Mouse (Mus musculus): ENCODE results near the gene Mip. TPM values are rescaled to one million over a fixed set of nuclear protein-coding genes. Genes with fewer than 3 reads are reported as not detected.
"Not testable (repeated sequence)": the region's sequence is repeated elsewhere in the genome, so short reads cannot be mapped to it uniquely, and the experiment has no call there.

Mip gene
- total RNA-seq, 2 experiments from 2014 or later, result not detected

DNA sequence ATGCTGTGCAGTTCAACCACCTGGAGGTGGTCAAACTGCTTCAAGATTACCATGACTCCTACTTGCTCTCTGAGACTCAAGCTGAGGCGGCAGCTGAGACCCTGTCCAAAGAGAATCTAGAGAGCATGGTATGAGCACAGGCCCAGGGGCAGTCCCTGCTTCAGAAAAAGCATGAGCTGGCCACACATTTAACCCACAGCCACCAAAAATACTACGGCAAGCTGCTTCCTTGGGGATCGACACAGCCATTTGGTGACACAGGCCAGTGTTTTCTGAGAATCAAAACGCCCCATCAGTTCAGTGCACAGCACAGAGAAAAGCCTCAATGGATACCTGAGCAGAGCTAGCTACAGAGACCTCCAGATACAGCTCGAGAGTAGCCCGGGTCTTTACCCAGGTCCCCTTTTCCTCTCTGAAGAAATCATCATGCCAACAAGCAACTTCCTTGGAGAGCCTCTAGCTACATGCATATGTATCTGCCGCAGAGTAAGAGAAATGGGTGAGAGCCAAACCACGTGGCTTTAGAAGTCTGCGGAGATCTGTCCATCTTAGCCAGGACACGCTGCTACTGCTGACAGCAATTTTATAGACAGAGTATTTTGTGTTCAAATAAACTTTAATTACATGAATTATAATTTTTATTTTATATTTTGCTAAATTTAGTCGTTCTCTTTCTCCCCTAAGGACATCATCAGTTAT lies 16.2 kb upstream of the Mip start:
- intact Hi-C loops (cut with DNase I), result loop anchor here (5.0 kb wide), 1 partner anchor 73 kb away; no protein-coding TSS in a partner anchor
- DNase-seq (ENCODE audit: low spot score in 2 of 2), result no peak

- intact Hi-C loops (cut with DNase I), result loop anchor here (5.0 kb wide), 1 partner anchor 72 kb away; no protein-coding TSS in a partner anchor
Observed at GRCm38 (mm10) chr10:128210131-128210530, 15.5 kb upstream of the Mip start.

DNA sequence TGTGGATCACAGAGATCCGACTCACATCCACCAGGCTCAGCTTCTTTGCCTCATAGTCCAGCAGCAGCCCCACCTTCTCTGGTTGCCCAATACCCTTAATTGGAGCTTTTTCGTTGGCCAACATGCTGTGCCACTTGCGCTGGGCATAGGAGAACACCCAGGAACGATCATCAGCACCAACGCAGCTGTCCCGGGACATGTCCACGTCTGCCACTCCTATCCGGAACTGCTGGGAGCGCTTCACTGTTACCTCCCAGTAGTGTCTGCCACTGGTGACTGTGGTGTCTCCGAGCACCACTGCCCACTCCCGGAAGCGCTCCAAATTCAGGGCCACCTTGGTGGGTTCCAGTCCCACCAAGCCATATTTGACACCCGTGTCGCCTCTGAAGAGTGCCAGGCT lies 14.7 kb upstream of the Mip start:
- no peak for DNase-seq (ENCODE audit: low spot score in 2 of 2)
- intact Hi-C loops (cut with DNase I), result loop anchor here (5.0 kb wide), 1 partner anchor 71 kb away; no protein-coding TSS in a partner anchor

More at GRCm38 (mm10) chr10:128210131-128210530, 15.5 kb upstream of the Mip start:
- DNase-seq (ENCODE audit: low spot score in 2 of 2), result no peak

DNA sequence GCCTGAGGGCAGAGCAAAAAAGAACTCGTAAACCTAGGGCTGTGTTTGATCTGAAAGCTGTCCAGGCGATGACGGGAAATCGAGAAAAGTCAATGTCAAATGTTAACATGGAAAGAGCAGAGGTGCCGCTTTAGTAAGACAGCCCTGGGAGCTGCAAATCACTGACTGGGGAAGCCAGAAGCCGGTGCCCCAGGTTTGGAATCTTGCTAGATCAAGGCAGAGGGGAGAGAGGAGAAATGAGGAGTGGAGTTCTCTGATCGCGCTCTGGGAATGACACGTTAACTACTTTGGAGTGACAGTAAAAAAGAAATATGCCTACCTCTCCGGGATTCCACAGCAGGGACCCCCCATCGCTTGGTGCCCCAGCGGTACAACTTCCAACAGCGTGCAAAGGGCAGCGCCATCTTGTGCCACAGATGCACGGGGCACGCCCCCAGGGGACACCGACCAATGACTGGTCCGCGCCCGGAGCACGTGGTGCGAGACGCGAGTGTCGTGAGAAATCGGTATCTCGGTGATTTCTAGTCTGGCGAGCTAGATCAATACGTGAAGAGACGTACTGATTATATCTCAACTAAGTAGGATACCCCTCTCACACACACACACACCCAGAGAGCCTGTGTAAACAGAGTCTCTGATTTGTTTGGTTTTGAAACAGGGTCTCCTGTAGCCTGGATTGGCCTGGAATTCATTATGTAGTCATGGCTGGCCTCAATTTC lies 14.1 kb upstream of the Mip start, which contains the start of gene Spryd4:
Spryd4 (minus strand) TSS at position 418 of the 719 bp plus-strand sequence.
- peak; percentile 90 to 92 for DNase-seq (ENCODE audit: low spot score in 2 of 2)
- intact Hi-C loops (cut with DNase I), result loop anchor here (2.0 to 5.0 kb wide), 2 partner anchors 21 to 71 kb away; partner anchors contain the start of gene Timeless

DNA sequence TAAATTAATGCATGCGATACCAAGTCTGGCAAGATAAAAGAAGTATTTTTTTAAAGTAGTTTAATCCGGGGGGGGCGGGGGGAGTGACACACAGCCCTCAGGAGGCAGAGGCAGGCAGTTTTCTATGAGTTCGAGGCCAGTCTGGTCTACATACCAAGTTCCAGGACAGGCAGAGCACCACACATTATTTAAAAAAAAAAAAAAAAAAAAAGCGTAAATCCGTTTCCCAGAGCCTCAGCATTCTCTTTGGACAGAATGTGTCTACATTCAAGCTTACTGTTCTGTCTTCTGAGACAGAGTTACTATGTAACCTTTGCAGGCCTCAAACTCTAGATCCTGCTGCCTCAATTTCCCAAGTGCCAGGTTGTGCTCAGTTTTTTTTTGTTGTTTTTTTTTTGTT lies 13.5 kb upstream of the Mip start:
- no peak for DNase-seq (ENCODE audit: low spot score in 2 of 2)
- intact Hi-C loops (cut with DNase I), result loop anchor here (2.0 to 5.0 kb wide), 2 partner anchors 21 to 70 kb away; partner anchors contain the start of gene Timeless

DNA sequence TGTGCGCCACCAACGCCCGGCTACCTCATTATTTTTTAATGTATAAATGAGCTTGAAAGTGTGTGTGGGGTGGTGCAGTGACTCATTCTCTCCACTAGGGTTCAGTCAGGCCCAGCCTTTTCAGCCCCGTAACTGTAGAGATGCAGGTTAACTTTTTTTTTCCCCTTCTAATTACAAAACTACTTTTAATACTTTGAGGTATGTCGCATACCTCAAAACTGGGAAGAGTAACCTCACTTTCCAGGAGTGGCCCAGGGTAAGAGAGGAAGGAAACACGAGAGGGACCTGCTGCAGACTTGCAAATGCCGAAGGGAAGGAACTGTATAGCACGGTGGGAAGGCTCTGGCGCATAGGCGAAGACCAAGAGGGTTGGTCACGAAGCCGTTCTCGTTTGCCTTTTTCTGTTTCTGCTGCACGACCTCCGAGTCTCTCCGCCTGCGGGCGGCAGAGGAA lies 12.7 kb upstream of the Mip start:
- DNase-seq (ENCODE audit: low spot score in 2 of 2), result peak; percentile 70 to 76
- intact Hi-C loops (cut with DNase I), result loop anchor here (2.0 to 5.0 kb wide), 2 partner anchors 20 to 69 kb away; partner anchors contain the start of gene Timeless

- DNase-seq (ENCODE audit: low spot score in 2 of 2), result not testable (repeated sequence)
- intact Hi-C loops (cut with DNase I), result loop anchor here (5.0 kb wide), 1 partner anchor 68 kb away; no protein-coding TSS in a partner anchor
Observed at GRCm38 (mm10) chr10:128214112-128214511, 11.5 kb upstream of the Mip start.

DNA sequence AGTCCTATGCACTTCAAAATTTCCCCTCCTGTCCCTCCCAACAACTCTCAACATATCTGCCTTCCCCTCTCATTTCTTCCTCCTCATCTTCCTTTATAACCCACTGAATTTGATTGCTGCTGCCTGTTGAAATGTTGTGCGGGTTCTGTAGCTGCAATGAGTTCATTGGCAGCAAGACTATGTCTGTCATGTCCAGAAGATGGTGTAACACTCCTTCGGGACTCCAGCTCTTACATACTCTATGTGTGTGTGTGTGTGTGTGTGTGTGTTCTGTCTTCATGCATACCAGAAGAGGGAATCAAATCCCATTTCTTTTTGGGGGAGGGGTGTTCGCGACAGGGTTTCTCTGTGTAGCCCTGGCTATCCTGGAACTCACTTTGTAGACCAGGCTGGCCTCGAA lies 10.7 kb upstream of the Mip start:
- intact Hi-C loops (cut with DNase I), result loop anchor here (5.0 kb wide), 1 partner anchor 67 kb away; no protein-coding TSS in a partner anchor
- DNase-seq (ENCODE audit: low spot score in 2 of 2), result no peak

- intact Hi-C loops (cut with DNase I), result no loop called here
Observed at GRCm38 (mm10) chr10:128218387-128219117, 7.1 kb upstream of the Mip start.

DNA sequence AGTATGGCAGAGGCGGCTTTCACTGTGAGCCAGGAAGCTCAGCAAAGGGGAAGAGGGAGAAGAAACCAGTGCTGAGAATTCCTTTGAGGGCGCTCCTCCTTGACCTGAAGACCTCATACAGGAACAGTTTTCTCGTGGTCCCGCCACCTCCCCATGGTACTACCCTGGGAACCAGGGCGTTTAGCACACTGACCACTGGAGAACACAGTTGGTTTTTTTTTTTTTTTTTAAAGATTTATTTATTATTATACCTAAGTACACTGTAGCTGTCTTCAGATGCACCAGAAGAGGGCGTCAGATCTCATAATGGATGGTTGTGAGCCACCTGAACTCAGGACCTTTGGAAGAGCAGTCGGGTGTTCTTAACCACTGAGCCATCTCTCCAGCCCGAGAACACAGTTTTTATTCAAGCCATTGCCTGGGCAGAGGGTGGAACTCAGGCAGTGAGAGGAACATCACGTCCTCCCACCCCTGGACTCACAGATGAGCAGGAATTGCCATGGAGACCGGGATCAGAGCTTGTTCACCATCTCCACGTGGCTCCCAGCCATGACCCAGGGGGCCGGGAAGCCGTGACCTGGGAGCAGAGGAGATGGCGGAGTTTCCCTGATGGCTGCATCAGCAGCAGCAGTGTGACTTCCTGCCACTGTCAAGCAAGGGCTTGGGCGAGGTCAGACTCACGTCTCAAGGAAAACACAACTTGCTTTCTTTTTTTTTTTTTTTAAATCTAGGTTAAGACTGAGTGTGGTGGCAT lies 3.9 kb upstream of the Mip start:
- DNase-seq (ENCODE audit: low spot score in 2 of 2), result no peak
- intact Hi-C loops (cut with DNase I), result no loop called here

More at GRCm38 (mm10) chr10:128218387-128219117, 7.1 kb upstream of the Mip start:
- DNase-seq (ENCODE audit: low spot score in 2 of 2), result no peak

DNA sequence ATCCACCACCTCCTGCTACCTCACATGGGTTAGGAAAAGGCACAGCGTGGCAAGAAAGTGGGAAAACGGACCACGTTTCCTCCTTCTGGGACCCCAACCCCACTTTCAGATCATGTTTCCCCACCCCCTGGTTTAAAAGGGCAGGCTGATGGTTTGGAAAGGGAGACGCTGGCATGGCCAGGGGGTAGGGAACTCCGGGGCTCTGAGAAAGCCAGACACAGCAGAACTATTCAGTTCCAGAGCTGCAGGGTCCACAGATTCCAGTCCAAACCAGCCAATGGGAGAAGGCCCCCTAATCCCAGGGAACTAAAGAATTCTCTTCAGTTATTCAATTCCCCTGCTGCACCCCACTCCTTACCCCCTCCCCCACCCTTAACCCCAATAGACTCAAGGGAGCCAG lies 574 bp upstream of the Mip start:
- intact Hi-C loops (cut with DNase I), result no loop called here
- DNase-seq (ENCODE audit: low spot score in 2 of 2), result no peak

- no peak for DNase-seq (ENCODE audit: low spot score in 2 of 2)
- intact Hi-C loops (cut with DNase I), result no loop called here
Observed at GRCm38 (mm10) chr10:128227592-128227991, 2.0 kb downstream of the Mip start.

DNA sequence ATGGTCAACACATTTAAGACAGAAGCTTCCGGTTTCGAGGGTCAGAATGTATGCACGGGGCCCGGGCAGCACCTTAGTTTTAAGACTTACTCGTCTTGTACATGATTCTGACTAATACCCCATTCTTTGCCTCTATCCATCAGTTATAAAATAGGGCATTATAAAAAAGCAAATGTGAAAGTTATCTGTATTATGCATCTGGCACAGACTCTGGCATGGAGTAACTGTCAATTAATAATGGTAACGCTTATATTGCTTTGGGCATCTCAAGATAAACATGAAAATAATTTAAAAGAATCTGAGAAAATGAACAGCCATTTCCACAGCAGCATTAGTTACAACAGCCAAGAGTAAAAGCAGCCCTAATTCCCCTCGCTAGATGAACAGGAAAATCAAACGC lies 2.4 kb downstream of the Mip start:
- intact Hi-C loops (cut with DNase I), result no loop called here
- no peak for DNase-seq (ENCODE audit: low spot score in 2 of 2)

DNA sequence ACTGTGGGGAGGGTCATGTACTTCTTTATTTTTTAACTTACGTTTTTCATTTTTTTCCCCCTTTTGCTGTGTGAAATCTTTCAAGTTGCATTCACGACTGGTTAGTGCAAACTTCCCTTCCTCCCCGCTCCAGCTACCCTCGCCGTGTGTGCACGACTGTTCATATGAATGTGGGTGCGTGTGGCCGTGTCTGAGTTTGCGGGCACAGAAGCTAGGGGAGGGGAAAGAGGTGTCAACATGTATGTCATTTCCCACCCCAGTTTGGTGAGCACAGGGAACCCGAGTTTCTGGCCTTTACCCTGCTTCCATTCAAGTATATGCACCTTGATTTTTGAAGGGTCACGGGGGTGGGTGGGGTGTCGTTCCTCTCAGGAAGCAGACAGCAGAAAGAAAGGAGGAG lies 4.9 kb downstream of the Mip start:
- intact Hi-C loops (cut with DNase I), result no loop called here
- no peak for DNase-seq (ENCODE audit: low spot score in 2 of 2)

DNA sequence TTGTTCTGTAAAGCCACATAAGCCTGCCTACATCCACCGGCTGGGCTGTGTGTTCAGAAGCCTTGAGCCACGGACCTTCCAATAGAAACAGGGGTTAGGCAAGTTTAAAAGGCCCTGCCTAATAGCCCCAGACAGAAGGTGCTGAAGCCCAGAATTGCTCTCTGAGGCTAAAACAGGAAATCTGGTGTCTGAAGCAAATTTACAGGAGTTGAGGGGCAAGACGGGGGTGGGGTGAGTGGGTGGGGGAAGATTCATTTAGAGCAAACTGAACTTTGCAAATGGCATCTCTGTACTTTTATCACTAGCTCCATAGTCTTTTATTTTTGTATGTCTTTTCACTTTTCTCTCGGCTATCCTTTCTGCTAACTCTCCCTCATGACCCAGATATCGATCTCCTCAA lies 5.5 kb downstream of the Mip start:
- intact Hi-C loops (cut with DNase I), result no loop called here
- DNase-seq (ENCODE audit: low spot score in 2 of 2), result no peak

GRCm38 (mm10) chr10:128231697-128232419 lies 6.2 kb downstream of the Mip start, which contains the start of gene Timeless:
Gene Timeless, plus strand, starts transcription at chr10:128232065.
- intact Hi-C loops (cut with DNase I), result loop anchor here (2.0 kb wide), 1 partner anchor 19 kb away; no protein-coding TSS in a partner anchor
- DNase-seq (ENCODE audit: low spot score in 2 of 2), result peak; percentile 81 to 84

DNA sequence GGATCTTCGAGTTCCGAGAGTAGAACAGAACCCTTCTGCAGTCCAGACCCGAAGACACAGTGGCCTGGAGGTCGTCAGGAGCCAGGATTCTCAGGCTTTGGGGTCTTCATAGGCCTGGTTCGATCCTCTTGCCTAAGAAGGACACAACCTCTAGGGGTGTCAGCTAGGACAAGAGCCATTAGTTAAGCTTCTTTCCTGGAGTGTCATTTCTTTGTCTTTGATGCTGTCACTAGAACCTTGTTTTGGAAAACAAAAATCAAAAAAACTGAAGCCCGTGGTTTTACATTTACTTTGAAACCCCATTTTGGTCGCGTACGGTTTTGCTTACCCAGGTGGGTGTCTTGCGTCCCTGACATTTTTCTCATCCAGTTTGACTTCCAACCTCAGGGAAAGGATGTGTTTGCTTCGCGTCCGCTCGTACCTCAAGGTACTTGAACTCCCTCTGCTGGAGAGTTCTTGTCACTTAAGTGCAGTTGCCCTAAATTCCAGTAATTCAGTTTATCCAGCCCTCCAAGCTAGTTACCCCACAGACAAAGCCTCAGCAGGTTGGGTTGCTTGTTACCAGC lies 6.9 kb downstream of the Mip start:
- peak; percentile 73 to 81 for DNase-seq (ENCODE audit: low spot score in 2 of 2)
- intact Hi-C loops (cut with DNase I), result loop anchor here (2.0 kb wide), 1 partner anchor 20 kb away; no protein-coding TSS in a partner anchor

DNA sequence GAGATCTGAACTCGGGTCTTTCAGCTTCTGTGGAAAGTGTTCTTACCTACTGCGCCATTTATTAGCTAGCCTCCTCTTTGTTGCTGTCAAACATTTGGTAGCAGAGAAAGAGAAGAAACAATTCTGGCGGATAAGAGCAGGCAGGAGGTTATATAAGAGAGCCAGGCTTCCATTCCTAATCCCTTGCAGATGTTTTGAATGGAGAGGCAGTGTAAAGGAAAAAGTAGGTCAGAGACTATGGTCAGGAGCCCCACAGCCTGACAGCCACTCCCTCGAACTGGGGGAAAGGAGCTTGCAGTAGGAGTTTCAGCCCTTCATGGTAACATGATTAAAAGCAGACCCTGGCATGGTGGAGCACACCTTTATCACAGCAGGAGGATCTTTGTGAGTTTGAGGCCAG lies 10.7 kb downstream of the Mip start:
- no peak for DNase-seq (ENCODE audit: low spot score in 2 of 2)
- intact Hi-C loops (cut with DNase I), result loop anchor here (5.0 kb wide), 1 partner anchor 46 kb away; no protein-coding TSS in a partner anchor
